Mouse (Mus musculus) CH12.LX (cell line): ENCODE data around the gene Rex1bd. TPM values are rescaled to one million over a fixed set of nuclear protein-coding genes. Genes with fewer than 3 reads are reported as not detected.

Experiments
- DNase-seq: peaks from one replicate; pipeline ENCODE4 v3.0.0-alpha.2; 2013; ENCODE audit errors: extremely low read depth
- H3K27ac ChIP-seq: 2 replicates; pipeline ENCODE4 v1.5.1; 2012; ENCODE audit warnings: low read depth, mild to moderate bottlenecking, control low read depth, moderate library complexity; ENCODE audit not compliant: insufficient read depth
- H3K27me3 ChIP-seq: replicated peaks from 2 replicates; pipeline ENCODE3; 2012; ENCODE audit warnings: inconsistent platforms
- H3K36me3 ChIP-seq, 2 experiments: replicated peaks in 1 of 2; 2 replicates each; pipeline versions ENCODE3 to v1.6.1; 2012; ENCODE audit warnings: inconsistent platforms in 1 of 2, low read length in 1 of 2, mild to moderate bottlenecking in 1 of 2, mixed read lengths in 1 of 2, moderate library complexity in 1 of 2; ENCODE audit not compliant: control insufficient read depth in 1 of 2, insufficient read depth in 1 of 2
- H3K4me1 ChIP-seq, 2 experiments: 2 replicates each; pipeline ENCODE4 v1.6.1; 2012; ENCODE audit warnings: inconsistent platforms in 1 of 2, moderate library complexity in 1 of 2; ENCODE audit not compliant: insufficient read depth in 2 of 2, control insufficient read depth in 1 of 2
- H3K4me2 ChIP-seq: 2 replicates; pipeline ENCODE4 v1.6.1; 2012; ENCODE audit warnings: low read depth, mild to moderate bottlenecking, control low read depth; ENCODE audit not compliant: poor library complexity, insufficient read depth, severe bottlenecking
- H3K4me3 ChIP-seq, 3 experiments: fragments of 150-350 bp in 1 of 3; sonication (generic) in 1 of 3; replicated peaks in 1 of 3; 2 replicates each; pipeline versions ENCODE3 to v1.5.1; 2011 to 2012; ENCODE audit warnings: low read depth in 2 of 3, low read length in 2 of 3, mild to moderate bottlenecking in 2 of 3, moderate library complexity in 2 of 3, control low read depth in 1 of 3, improper control_type of control experiment in 1 of 3, inconsistent platforms in 1 of 3, mixed read lengths in 1 of 3; ENCODE audit not compliant: poor library complexity in 1 of 3
- H3K79me2 ChIP-seq: replicated peaks from 2 replicates; pipeline ENCODE4 v1.6.1; 2012; ENCODE audit warnings: mild to moderate bottlenecking, moderate library complexity; ENCODE audit not compliant: control insufficient read depth, poor library complexity, insufficient read depth, severe bottlenecking; ENCODE audit errors: extremely low read depth
- H3K9ac ChIP-seq: 2 replicates; pipeline ENCODE4 v1.6.1; 2012; ENCODE audit warnings: low read depth, mild to moderate bottlenecking, control low read depth, moderate library complexity; ENCODE audit not compliant: insufficient read depth
- H3K9me3 ChIP-seq: replicated peaks from 2 replicates; pipeline ENCODE3; 2012; ENCODE audit warnings: low read length, inconsistent platforms, mixed read lengths
- BHLHE40 ChIP-seq: IDR thresholded peaks from 2 replicates; pipeline ENCODE4 v1.6.1; 2011; ENCODE audit warnings: mild to moderate bottlenecking, low read depth, low read length, improper control_type of control experiment
- CHD1 ChIP-seq: IDR thresholded peaks from 2 replicates; pipeline ENCODE4 v1.6.1; 2012; ENCODE audit warnings: low read depth, low read length, improper control_type of control experiment, inconsistent platforms
- CHD2 ChIP-seq: IDR thresholded peaks from 2 replicates; pipeline ENCODE4 v1.6.1; 2011; ENCODE audit warnings: low read length, improper control_type of control experiment
- CTCF ChIP-seq, 2 experiments: IDR thresholded peaks in 1 of 2; conservative IDR thresholded peaks in 1 of 2; 2 replicates each; pipeline ENCODE4 v1.5.1; 2011 to 2012; ENCODE audit warnings: low read depth in 2 of 2, low read length in 2 of 2, improper control_type of control experiment in 1 of 2, inconsistent platforms in 1 of 2, mild to moderate bottlenecking in 1 of 2, moderate library complexity in 1 of 2
- E2F4 ChIP-seq: IDR thresholded peaks from 2 replicates; pipeline ENCODE4 v1.6.1; 2011; ENCODE audit warnings: low read depth, low read length, improper control_type of control experiment; ENCODE audit not compliant: insufficient replicate concordance
- ELF1 ChIP-seq: IDR thresholded peaks from 2 replicates; pipeline ENCODE4 v1.6.1; 2014; ENCODE audit warnings: low read depth, mild to moderate bottlenecking, inconsistent platforms, low read length, improper control_type of control experiment
- EP300 ChIP-seq: IDR thresholded peaks from 2 replicates; pipeline ENCODE4 v1.6.1; 2011; ENCODE audit warnings: low read length, improper control_type of control experiment
- ETS1 ChIP-seq: conservative IDR thresholded peaks from 2 replicates; pipeline ENCODE4 v1.6.1; 2012; ENCODE audit warnings: low read depth, mild to moderate bottlenecking, inconsistent platforms, low read length, improper control_type of control experiment, moderate library complexity
- GABPA ChIP-seq: IDR thresholded peaks from 2 replicates; pipeline ENCODE4 v1.6.1; 2012; ENCODE audit warnings: low read depth, low read length, improper control_type of control experiment, inconsistent platforms; ENCODE audit not compliant: insufficient replicate concordance
- HCFC1 ChIP-seq: IDR thresholded peaks from 2 replicates; pipeline ENCODE4 v1.6.1; 2012; ENCODE audit warnings: low read depth, mild to moderate bottlenecking, inconsistent platforms, low read length, improper control_type of control experiment
- IRF4 ChIP-seq: IDR thresholded peaks from 2 replicates; pipeline ENCODE4 v1.6.1; 2014; ENCODE audit warnings: low read depth, mild to moderate bottlenecking, inconsistent platforms, low read length, improper control_type of control experiment
- JUN ChIP-seq: IDR thresholded peaks from 2 replicates; pipeline ENCODE4 v1.6.1; 2011; ENCODE audit warnings: low read depth, mild to moderate bottlenecking, low read length, improper control_type of control experiment, moderate library complexity; ENCODE audit not compliant: insufficient read depth
- JUND ChIP-seq: conservative IDR thresholded peaks from 2 replicates; pipeline ENCODE4 v1.6.1; 2011; ENCODE audit warnings: low read depth, low read length, improper control_type of control experiment
- KAT2A ChIP-seq: IDR thresholded peaks from 2 replicates; pipeline ENCODE4 v1.6.1; 2012; ENCODE audit warnings: low read length, improper control_type of control experiment, inconsistent platforms; ENCODE audit not compliant: insufficient replicate concordance
- MAFK ChIP-seq: IDR thresholded peaks from 2 replicates; pipeline ENCODE4 v1.6.1; 2011; ENCODE audit warnings: low read length, improper control_type of control experiment; ENCODE audit not compliant: insufficient replicate concordance
- MAX ChIP-seq: IDR thresholded peaks from 2 replicates; pipeline ENCODE4 v1.6.1; 2011; ENCODE audit warnings: low read length, improper control_type of control experiment
- MAZ ChIP-seq: IDR thresholded peaks from 2 replicates; pipeline ENCODE4 v1.6.1; 2012; ENCODE audit warnings: low read depth, mild to moderate bottlenecking, inconsistent platforms, low read length, improper control_type of control experiment, moderate library complexity
- MEF2A ChIP-seq: IDR thresholded peaks from 2 replicates; pipeline ENCODE4 v1.6.1; 2014; ENCODE audit warnings: low read depth, mild to moderate bottlenecking, inconsistent platforms, low read length, improper control_type of control experiment, borderline replicate concordance
- MXI1 ChIP-seq: IDR thresholded peaks from 2 replicates; pipeline ENCODE4 v1.6.1; 2011; ENCODE audit warnings: mild to moderate bottlenecking, low read depth, low read length, improper control_type of control experiment
- MYC ChIP-seq: IDR thresholded peaks from 2 replicates; pipeline ENCODE4 v1.6.1; 2011; ENCODE audit warnings: low read depth, mild to moderate bottlenecking, improper control_type of control experiment, low read length
- NELFE ChIP-seq: IDR thresholded peaks from 2 replicates; pipeline ENCODE4 v1.6.1; 2011; ENCODE audit warnings: low read depth, low read length, improper control_type of control experiment
- NRF1 ChIP-seq: IDR thresholded peaks from 2 replicates; pipeline ENCODE4 v1.6.1; 2014; ENCODE audit warnings: low read depth, mild to moderate bottlenecking, inconsistent platforms, low read length, improper control_type of control experiment, moderate library complexity
- PAX5 ChIP-seq: IDR thresholded peaks from 2 replicates; pipeline ENCODE4 v1.6.1; 2012; ENCODE audit warnings: low read length, inconsistent platforms, mixed read lengths
- POLR2A ChIP-seq: IDR thresholded peaks from 2 replicates; pipeline ENCODE4 v1.6.1; 2011; ENCODE audit warnings: low read depth, mild to moderate bottlenecking, improper control_type of control experiment, low read length
- POLR2AphosphoS2 ChIP-seq: IDR thresholded peaks from 2 replicates; pipeline ENCODE4 v1.6.1; 2011; ENCODE audit warnings: low read depth, low read length, improper control_type of control experiment
- RAD21 ChIP-seq: IDR thresholded peaks from 2 replicates; pipeline ENCODE4 v1.6.1; 2011; ENCODE audit warnings: low read depth, mild to moderate bottlenecking, low read length, improper control_type of control experiment, moderate library complexity
- RCOR1 ChIP-seq: conservative IDR thresholded peaks from 2 replicates; pipeline ENCODE4 v1.6.1; 2012; ENCODE audit warnings: low read depth, mild to moderate bottlenecking, inconsistent platforms, low read length, improper control_type of control experiment
- SIN3A ChIP-seq: IDR thresholded peaks from 2 replicates; pipeline ENCODE4 v1.6.1; 2012; ENCODE audit warnings: low read length, improper control_type of control experiment, inconsistent platforms
- SMC3 ChIP-seq: IDR thresholded peaks from 2 replicates; pipeline ENCODE4 v1.6.1; 2011; ENCODE audit warnings: low read depth, low read length, improper control_type of control experiment
- TBP ChIP-seq: conservative IDR thresholded peaks from 2 replicates; pipeline ENCODE4 v1.6.1; 2011; ENCODE audit warnings: low read depth, low read length, improper control_type of control experiment
- TCF12 ChIP-seq: IDR thresholded peaks from 2 replicates; pipeline ENCODE4 v1.6.1; 2014; ENCODE audit warnings: low read depth, mild to moderate bottlenecking, inconsistent platforms, low read length, improper control_type of control experiment
- UBTF ChIP-seq: IDR thresholded peaks from 2 replicates; pipeline ENCODE4 v1.6.1; 2012; ENCODE audit warnings: low read depth, mild to moderate bottlenecking, inconsistent platforms, low read length, improper control_type of control experiment, moderate library complexity
- USF1 ChIP-seq: IDR thresholded peaks from 2 replicates; pipeline ENCODE4 v1.6.1; 2014; ENCODE audit warnings: low read depth, mild to moderate bottlenecking, inconsistent platforms, low read length, improper control_type of control experiment
- USF2 ChIP-seq: conservative IDR thresholded peaks from 2 replicates; pipeline ENCODE4 v1.6.1; 2011; ENCODE audit warnings: low read depth, low read length, improper control_type of control experiment
- ZC3H11A ChIP-seq: IDR thresholded peaks from 2 replicates; pipeline ENCODE4 v1.6.1; 2012; ENCODE audit warnings: low read depth, mild to moderate bottlenecking, inconsistent platforms, low read length, improper control_type of control experiment
- ZKSCAN1 ChIP-seq: IDR thresholded peaks from 2 replicates; pipeline ENCODE4 v1.6.1; 2012; ENCODE audit warnings: low read depth, inconsistent platforms, low read length, improper control_type of control experiment, borderline replicate concordance
- ZMIZ1 ChIP-seq: IDR thresholded peaks from 2 replicates; pipeline ENCODE4 v1.6.1; 2012; ENCODE audit warnings: low read depth, mild to moderate bottlenecking, inconsistent platforms, low read length, improper control_type of control experiment
- ZNF384 ChIP-seq: IDR thresholded peaks from 2 replicates; pipeline ENCODE4 v1.6.1; 2012; ENCODE audit warnings: low read depth, low read length, improper control_type of control experiment, inconsistent platforms
- dilution Hi-C: fragments of 300-500 bp; cut with MboI; formaldehyde crosslinking; loops from 2 replicates; pipeline ENCODE4 v1.14.3; 2020; ENCODE audit warnings: low sequenced_read_pairs; ENCODE audit not compliant: extremely low pct_unique_long_range_greater_than_20kb, extremely low pct_ligation_motif_present
- in situ Hi-C: fragments of 300-500 bp; cut with MboI; formaldehyde crosslinking; loops from 3 replicates; pipeline ENCODE4 v1.14.3; 2019; ENCODE audit warnings: low sequenced_read_pairs, low pct_ligation_motif_present, low pct_unique_long_range_greater_than_20kb, mixed read lengths
- polyA plus RNA-seq: library from polyadenylated mRNA; unstranded; fragments of >175 nt; gene quantifications from 2 replicates; pipeline ENCODE4 v1.2.1, GENCODE M21; 2012; ENCODE audit warnings: low read depth; ENCODE audit not compliant: insufficient read length
- total RNA-seq, 2 experiments: library from RNA; depleted of rRNA; stranded (reverse); fragments of 300-350 nt in 1 of 2; fragments of >200 nt in 1 of 2; gene quantifications; 2 replicates each; pipeline ENCODE4 v1.2.3; 2012 to 2014

Rex1bd gene
- total RNA-seq (2012; rRNA removed) (87.3 and 90.0 TPM in 2 replicates), total RNA-seq (2014; rRNA removed) (43.3 and 47.8 TPM in 2 replicates), polyA plus RNA-seq (38.4 and 59.9 TPM in 2 replicates)

GRCm38 (mm10) chr8:70506328-70507026, at the start of gene Rex1bd:
Rex1bd (minus strand) TSS chr8:70506752.
- dilution Hi-C loops: no loop called here
- H3K27ac ChIP-seq: peak within 1 kb of the TSS; percentile 70

More at GRCm38 (mm10) chr8:70506328-70507026, at the start of gene Rex1bd:
- Histone ChIP-seq H3K36me3 (peaks cover 21 to 46% of the 10 kb centered on the region in 2 experiments), H3K79me2 (peaks cover 28% of the 10 kb centered on the region)
- no peak; the same call in 1 of the 2 replicates for TF ChIP-seq TCF12
- TF ChIP-seq POLR2AphosphoS2: peak; percentile 96; the same call in 1 of the 2 replicates
- no peak; the same call in 1 of the 2 replicates for TF ChIP-seq RAD21
- TF ChIP-seq JUN: no peak
- TF ChIP-seq USF1: no peak
- TF ChIP-seq ZMIZ1: peak; percentile 85
- TF ChIP-seq HCFC1: peak; percentile 79
- peak in 1 of 2 experiments; percentile 78; a peak in 2 of 4 replicates for TF ChIP-seq CTCF (conservative IDR thresholded peaks at IDR 0.05 in 1 of 2, IDR thresholded peaks at IDR 0.05 in 1 of 2; ENCODE audit: low read depth in 2 of 2, low read length in 2 of 2)
- peak; percentile 60; the same call in 1 of the 2 replicates for TF ChIP-seq KAT2A
- TF ChIP-seq IRF4: no peak
- no peak for TF ChIP-seq PAX5
- no peak for TF ChIP-seq ZC3H11A
- TF ChIP-seq SMC3: no peak; the same call in 1 of the 2 replicates
- TF ChIP-seq BHLHE40: 0 out of 2 replicates have a peak, but pooled peaks have one; percentile 13
- TF ChIP-seq EP300: no peak
- peak; percentile 75 for TF ChIP-seq MXI1
- TF ChIP-seq MAZ: peak; percentile 84
- TF ChIP-seq ETS1: no peak
- peak; percentile 88; the same call in 1 of the 2 replicates for TF ChIP-seq SIN3A
- no peak; the same call in 1 of the 2 replicates for TF ChIP-seq RCOR1
- TF ChIP-seq ZKSCAN1: no peak; the same call in 1 of the 2 replicates
- TF ChIP-seq ZNF384: peak; percentile 98
- TF ChIP-seq TBP: no peak
- TF ChIP-seq NRF1: peak; percentile 56
- no peak for TF ChIP-seq MAX
- peak; percentile 71 for TF ChIP-seq CHD2
- TF ChIP-seq ELF1: peak; percentile 39; the same call in 1 of the 2 replicates
- TF ChIP-seq MEF2A: no peak; the same call in 1 of the 2 replicates
- no peak for TF ChIP-seq USF2
- TF ChIP-seq GABPA: peak; percentile 32; the same call in 1 of the 2 replicates
- TF ChIP-seq JUND: no peak
- TF ChIP-seq E2F4: no peak
- peak; percentile 69 for TF ChIP-seq POLR2A
- no peak for TF ChIP-seq NELFE
- no peak for TF ChIP-seq MAFK
- TF ChIP-seq UBTF: no peak; the same call in 1 of the 2 replicates
- 0 out of 2 replicates have a peak, but pooled peaks have one; percentile 8 for TF ChIP-seq MYC
- TF ChIP-seq CHD1: no peak; the same call in 1 of the 2 replicates
- TF ChIP-seq, all 38 proteins: peak for 16
- Histone ChIP-seq H3K9me3 (no peaks in the 10 kb centered on the region), H3K4me2 (peak within 1 kb of the TSS; percentile 89), H3K27me3 (no peaks in the 10 kb centered on the region), H3K4me1 (peaks cover 18 to 44% of the 10 kb centered on the region in 2 experiments), H3K4me3 (peak within 1 kb of the TSS; percentile 55 to 74 (median 61)), H3K9ac (peak within 1 kb of the TSS; percentile 91)
- DNase-seq: peak; percentile 96
- in situ Hi-C loops: loop anchor here (10.0 kb wide), 1 partner anchor 92 kb away; no protein-coding TSS in a partner anchor
